Mouse (Mus musculus) limb, embryonic 14.5 days (tissue): ENCODE measurements around the gene Col4a1. TPM values are rescaled to one million over a fixed set of nuclear protein-coding genes. Genes with fewer than 3 reads are reported as not detected.

ENCODE experiments used
- ATAC-seq: fragments of 200-750 bp; cut with Nextera tagmentation; 2 replicates; pipeline ENCODE4 v1.8.0; 2017; ENCODE audit warnings: low read depth, moderate number of reproducible peaks, moderate TSS enrichment; ENCODE audit not compliant: low FRiP score
- DNase-seq: peaks from one replicate; pipeline ENCODE4 v3.0.0-alpha.2; 2015; ENCODE audit warnings: low spot score
- H3K27ac ChIP-seq: fragments of 300-500 bp; sonication (generic); replicated peaks from 2 replicates; pipeline ENCODE4 v1.5.1; 2014; ENCODE audit warnings: low read depth, mild to moderate bottlenecking, low read length, moderate library complexity, mixed read lengths
- H3K27me3 ChIP-seq: fragments of 300-500 bp; sonication (generic); 2 replicates; pipeline ENCODE4 v1.6.1; 2014; ENCODE audit warnings: low read length, mixed read lengths; ENCODE audit not compliant: control insufficient read depth, insufficient read depth
- H3K36me3 ChIP-seq: fragments of 300-500 bp; sonication (generic); 2 replicates; pipeline ENCODE4 v1.6.1; 2014; ENCODE audit warnings: mild to moderate bottlenecking, low read length, moderate library complexity, mixed read lengths; ENCODE audit not compliant: control insufficient read depth, insufficient read depth
- H3K4me1 ChIP-seq: fragments of 300-500 bp; sonication (generic); 2 replicates; pipeline ENCODE4 v1.6.1; 2014; ENCODE audit warnings: antibody characterized with exemption, low read length, mixed read lengths; ENCODE audit not compliant: control insufficient read depth, insufficient read depth
- H3K4me2 ChIP-seq: fragments of 300-500 bp; sonication (generic); replicated peaks from 2 replicates; pipeline ENCODE4 v1.6.1; 2014; ENCODE audit warnings: low read depth, mild to moderate bottlenecking, low read length, moderate library complexity; ENCODE audit not compliant: severe bottlenecking
- H3K4me3 ChIP-seq: fragments of 300-500 bp; sonication (generic); replicated peaks from 2 replicates; pipeline ENCODE4 v1.5.1; 2014; ENCODE audit warnings: low read length
- H3K9ac ChIP-seq: fragments of 300-500 bp; sonication (generic); 2 replicates; pipeline ENCODE4 v1.6.1; 2014; ENCODE audit warnings: mild to moderate bottlenecking, low read depth, low read length, moderate library complexity; ENCODE audit not compliant: severe bottlenecking
- H3K9me3 ChIP-seq: fragments of 300-500 bp; sonication (generic); 2 replicates; pipeline ENCODE4 v1.6.1; 2016; ENCODE audit warnings: low read length; ENCODE audit not compliant: control insufficient read depth
- POLR2A ChIP-seq: fragments of 200-500 bp; IDR thresholded peaks from 2 replicates; pipeline ENCODE4 v1.8.0; 2012; ENCODE audit warnings: inconsistent platforms, mild to moderate bottlenecking, moderate library complexity, borderline replicate concordance; ENCODE audit not compliant: insufficient read depth, insufficient read length; ENCODE audit errors: extremely low read depth
- WGBS: fragments of 180-500 bp; shearing (Covaris S2); extraction: QIAGEN DNeasy Blood & Tissue Kit; methylation state at CpG from one replicate; pipeline ENCODE4 v1.1.7; 2014; 5-methylcytosine and 5-hydroxymethylcytosine counted together
- polyA plus RNA-seq, 2 experiments: library from polyadenylated mRNA; depleted of rRNA in 1 of 2; stranded (reverse) in 1 of 2; unstranded in 1 of 2; fragments of >200 nt; fragmentation: Nextera tagmentation in 1 of 2; extraction: Ambion mirVana in 1 of 2; gene quantifications; 2 replicates each; pipeline versions ENCODE4 v1.2.1 to v1.2.3; 2012 to 2014

The Col4a1 gene
- polyA plus RNA-seq, 2 experiments = 215 to 225 TPM

- H3K4me2 ChIP-seq = no peak overlapping the region
- DNase-seq = no peak
- H3K27ac ChIP-seq = no peak overlapping the region
- H3K4me1 ChIP-seq = peaks cover 15% of the 10 kb centered on the region
- no peak for TF ChIP-seq POLR2A
- ATAC-seq = no peak
- H3K27me3 ChIP-seq = no peaks in the 10 kb centered on the region
- H3K36me3 ChIP-seq = no peaks in the 10 kb centered on the region
- 89% methylated on average over 3 of the region's 3 CpGs for WGBS
- H3K9ac ChIP-seq = no peak overlapping the region
- H3K4me3 ChIP-seq = no peak overlapping the region
- H3K9me3 ChIP-seq = no peaks in the 10 kb centered on the region
Observed at GRCm38 (mm10) chr8:11265971-11266370, 46.7 kb downstream of the Col4a1 start.

- H3K4me1 ChIP-seq = peaks cover 19% of the 10 kb centered on the region
- no peak overlapping the region for H3K4me2 ChIP-seq
Observed at GRCm38 (mm10) chr8:11263848-11264247, 48.8 kb downstream of the Col4a1 start.

GRCm38 (mm10) chr8:11262031-11262735 is 50.4 kb downstream of the Col4a1 start:
- no peak overlapping the region for H3K9ac ChIP-seq
- no peak for TF ChIP-seq POLR2A
- WGBS = 72% methylated on average over 15 of the region's 15 CpGs
- H3K4me1 ChIP-seq = peaks cover 13% of the 10 kb centered on the region
- H3K9me3 ChIP-seq = no peaks in the 10 kb centered on the region
- DNase-seq (no peak), ATAC-seq (no peak)
- no peaks in the 10 kb centered on the region for H3K27me3 ChIP-seq
- no peaks in the 10 kb centered on the region for H3K36me3 ChIP-seq
- H3K4me3 ChIP-seq = no peak overlapping the region
- no peak overlapping the region for H3K4me2 ChIP-seq
- no peak overlapping the region for H3K27ac ChIP-seq

More at GRCm38 (mm10) chr8:11263848-11264247, 48.8 kb downstream of the Col4a1 start:
- Histone ChIP-seq H3K4me3 (no peak overlapping the region), H3K27ac (no peak overlapping the region), H3K9me3 (no peaks in the 10 kb centered on the region), H3K9ac (no peak overlapping the region), H3K27me3 (no peaks in the 10 kb centered on the region), H3K36me3 (no peaks in the 10 kb centered on the region)
- DNase-seq (no peak), ATAC-seq (no peak)
- WGBS = 77% methylated on average over 6 of the region's 6 CpGs
- no peak for TF ChIP-seq POLR2A

GRCm38 (mm10) chr8:11259832-11260615 is 52.6 kb downstream of the Col4a1 start:
- Histone ChIP-seq H3K4me3 (no peak overlapping the region), H3K4me2 (no peak overlapping the region), H3K4me1 (peaks cover 14% of the 10 kb centered on the region), H3K27me3 (no peaks in the 10 kb centered on the region), H3K9me3 (no peaks in the 10 kb centered on the region), H3K36me3 (no peaks in the 10 kb centered on the region), H3K9ac (no peak overlapping the region), H3K27ac (no peak overlapping the region)
- ATAC-seq = no peak
- DNase-seq = no peak
- WGBS = 22% methylated on average over 10 of the region's 10 CpGs
- TF ChIP-seq POLR2A = no peak

GRCm38 (mm10) chr8:11258517-11259136 is 54.0 kb downstream of the Col4a1 start:
- no peak for DNase-seq
- H3K9me3 ChIP-seq = no peaks in the 10 kb centered on the region
- H3K27me3 ChIP-seq = no peaks in the 10 kb centered on the region
- no peak overlapping the region for H3K27ac ChIP-seq
- no peak overlapping the region for H3K4me3 ChIP-seq
- TF ChIP-seq POLR2A = no peak
- 76% methylated on average over 2 of the region's 2 CpGs for WGBS
- no peak overlapping the region for H3K4me2 ChIP-seq
- H3K36me3 ChIP-seq = no peaks in the 10 kb centered on the region
- no peak for ATAC-seq
- no peak overlapping the region for H3K9ac ChIP-seq
- H3K4me1 ChIP-seq = peaks cover 12% of the 10 kb centered on the region
